Mouse (Mus musculus) heart, adult 2 months (tissue): ENCODE data around the gene Hist1h2af. TPM values are rescaled to one million over a fixed set of nuclear protein-coding genes. Genes with fewer than 3 reads are reported as not detected.
"Not testable (repeated sequence)": the region's sequence is repeated elsewhere in the genome, so short reads cannot be mapped to it uniquely, and the experiment has no call there.

Source experiments
- DNase-seq, 2 experiments: peaks; one replicate each; pipeline ENCODE4 v3.0.0; 2021
- H3K27ac ChIP-seq: fragments of 200-600 bp; 2 replicates; pipeline ENCODE4 v1.8.1; 2022
- H3K27me3 ChIP-seq: fragments of 200-500 bp; 2 replicates; pipeline ENCODE4 v1.6.1; 2012; ENCODE audit warnings: mild to moderate bottlenecking, low read length, inconsistent platforms, mixed read lengths; ENCODE audit not compliant: control insufficient read depth, insufficient read depth
- H3K36me3 ChIP-seq: fragments of 200-500 bp; 2 replicates; pipeline ENCODE4 v1.6.1; 2012; ENCODE audit warnings: low read length, inconsistent platforms; ENCODE audit not compliant: control insufficient read depth, insufficient read depth
- H3K4me1 ChIP-seq: fragments of 200-500 bp; 2 replicates; pipeline ENCODE4 v1.6.1; 2011; ENCODE audit warnings: low read length; ENCODE audit not compliant: control insufficient read depth, insufficient read depth
- H3K4me3 ChIP-seq: fragments of 200-600 bp; 2 replicates; pipeline ENCODE4 v1.8.1; 2022
- H3K79me2 ChIP-seq: fragments of 200-500 bp; replicated peaks from 2 replicates; pipeline ENCODE4 v1.6.1; 2012; ENCODE audit warnings: mild to moderate bottlenecking, inconsistent platforms, low read length, moderate library complexity, mixed read lengths; ENCODE audit not compliant: control insufficient read depth, insufficient read depth
- H3K9ac ChIP-seq: fragments of 200-500 bp; 2 replicates; pipeline ENCODE4 v1.6.1; 2012; ENCODE audit warnings: low read depth, mild to moderate bottlenecking, control low read depth, inconsistent platforms, low read length, mixed read lengths
- CTCF ChIP-seq: fragments of 200-600 bp; IDR thresholded peaks from 2 replicates; pipeline ENCODE4 v1.8.1; 2022; ENCODE audit warnings: antibody characterized with exemption, mild to moderate bottlenecking, moderate library complexity
- EP300 ChIP-seq: fragments of 200-500 bp; IDR thresholded peaks from 2 replicates; pipeline ENCODE4 v1.6.1; 2011; ENCODE audit warnings: low read depth, low read length, control low read depth; ENCODE audit not compliant: insufficient read depth
- POLR2A ChIP-seq: fragments of 200-500 bp; IDR thresholded peaks from 2 replicates; pipeline ENCODE4 v1.6.1; 2011; ENCODE audit warnings: mild to moderate bottlenecking, low read depth, low read length, control low read depth; ENCODE audit not compliant: insufficient read depth
- WGBS: fragments of 180-500 bp; shearing (Covaris S2); methylation state at CpG from one replicate; pipeline ENCODE4 v1.1.7; 2018; 5-methylcytosine and 5-hydroxymethylcytosine counted together
- intact Hi-C: fragments of 180-260 bp; cut with DNase I; formaldehyde crosslinking; loops from one replicate; pipeline ENCODE4 v1.15.1; 2025
- polyA plus RNA-seq: library from polyadenylated mRNA; depleted of rRNA; stranded (reverse); fragments of >200 nt; gene quantifications from 2 replicates; pipeline ENCODE4 v1.2.3, GENCODE M21; 2012
- total RNA-seq, 2 experiments: library from RNA; stranded (reverse); gene quantifications; 2 replicates each; pipeline ENCODE4 v1.2.3; 2021

Hist1h2af gene
- total and polyA plus RNA-seq, 3 experiments, result 2.0 to 9.8 (median 4.4) TPM

DNA sequence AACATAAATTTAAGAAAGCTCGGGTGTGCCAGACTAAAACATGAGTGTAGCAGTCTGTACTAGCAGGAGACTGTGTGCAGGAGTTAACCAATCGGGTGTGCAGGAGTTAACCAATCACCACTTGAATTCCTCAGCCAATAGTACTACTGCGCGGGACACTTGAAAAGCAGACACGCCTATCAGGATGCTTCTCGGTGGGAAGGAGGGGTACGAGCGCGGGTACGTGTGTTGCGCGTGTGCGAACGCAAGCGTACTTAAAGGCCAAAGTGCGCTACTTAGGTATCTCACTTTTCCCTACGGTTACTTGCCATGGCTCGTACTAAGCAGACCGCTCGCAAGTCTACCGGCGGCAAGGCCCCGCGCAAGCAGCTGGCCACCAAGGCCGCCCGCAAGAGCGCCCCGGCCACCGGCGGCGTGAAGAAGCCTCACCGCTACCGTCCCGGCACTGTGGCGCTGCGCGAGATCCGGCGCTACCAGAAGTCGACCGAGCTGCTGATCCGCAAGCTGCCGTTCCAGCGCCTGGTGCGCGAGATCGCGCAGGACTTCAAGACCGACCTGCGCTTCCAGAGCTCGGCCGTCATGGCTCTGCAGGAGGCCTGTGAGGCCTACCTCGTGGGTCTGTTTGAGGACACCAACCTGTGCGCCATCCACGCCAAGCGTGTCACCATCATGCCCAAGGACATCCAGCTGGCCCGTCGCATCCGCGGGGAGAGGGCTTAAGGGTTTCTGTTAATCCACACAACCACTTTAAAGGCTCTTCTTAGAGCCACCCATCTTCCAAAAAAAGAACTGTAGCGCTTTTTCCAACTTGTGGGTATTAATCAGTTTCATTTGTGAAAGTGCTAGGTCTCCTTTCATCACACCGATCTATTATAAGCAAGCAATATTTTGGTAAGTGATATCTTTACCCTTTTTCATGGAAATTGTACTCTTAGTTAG is 1.7 kb downstream of the Hist1h2af start, which contains the start of gene Hist1h3g:
Gene Hist1h3g, plus strand, starts transcription at position 286 of the 939 bp plus-strand sequence.
- H3K27ac ChIP-seq, H3K9ac ChIP-seq, H3K27me3 ChIP-seq, H3K4me1 ChIP-seq, H3K79me2 ChIP-seq, intact Hi-C loops: not testable (repeated sequence)
- TF ChIP-seq POLR2A (peak; percentile 22; the same call in 1 of the 2 replicates), EP300 (0 out of 2 replicates have a peak, but pooled peaks have one; percentile 48), CTCF (peak; percentile 35)
- H3K36me3 ChIP-seq, result peaks cover 14% of the 10 kb centered on the region
- peak; percentile 85 to 86 for DNase-seq
- H3K4me3 ChIP-seq, result peak within 1 kb of the TSS; percentile 51
- WGBS, result 2% methylated on average over 48 of the region's 62 CpGs

DNA sequence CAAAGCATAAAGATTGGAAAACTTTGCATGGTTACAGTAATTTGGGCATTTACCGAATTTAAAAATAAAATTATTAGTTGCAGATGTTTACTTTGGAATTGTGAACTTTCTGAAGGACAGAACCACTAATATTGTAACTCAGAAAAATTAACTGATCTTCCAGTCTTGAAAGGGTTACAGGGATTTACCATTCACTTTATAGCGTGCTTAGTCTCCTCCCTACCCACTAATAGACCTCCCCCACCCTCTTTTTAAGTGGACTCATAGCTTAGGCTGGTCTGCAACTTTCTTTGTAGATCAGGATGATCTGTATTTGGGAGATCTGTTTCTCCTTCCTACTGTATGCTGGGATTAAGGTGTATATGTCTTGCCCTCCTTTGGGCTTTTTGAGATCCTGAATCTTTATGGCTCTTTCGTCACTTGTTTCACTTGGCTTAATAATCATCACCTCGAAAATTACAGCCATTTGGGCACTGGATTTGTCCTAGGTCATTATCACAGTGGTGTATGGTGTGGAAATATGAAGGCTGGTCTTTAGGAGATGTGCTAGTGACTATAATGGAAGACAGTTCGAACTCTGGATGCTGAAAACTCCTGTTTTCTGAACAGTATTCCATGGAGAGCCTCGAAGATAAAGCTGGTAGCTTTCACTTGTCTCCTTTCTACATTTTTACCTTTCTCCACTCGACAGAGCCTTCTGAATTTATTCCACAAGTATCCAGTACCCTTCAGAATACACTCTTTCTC is 2.5 kb downstream of the Hist1h2af start:
- H3K9ac ChIP-seq, result no peak overlapping the region
- WGBS, result 33% methylated on average over 7 of the region's 7 CpGs
- H3K27me3 ChIP-seq, result no peaks in the 10 kb centered on the region
- no peak for DNase-seq
- peaks cover 14% of the 10 kb centered on the region for H3K36me3 ChIP-seq
- H3K79me2 ChIP-seq, result no peaks in the 10 kb centered on the region
- intact Hi-C loops, result no loop called here
- TF ChIP-seq EP300, result no peak
- no peak for TF ChIP-seq CTCF
- no peak for TF ChIP-seq POLR2A
- H3K4me3 ChIP-seq, result no peak overlapping the region
- H3K27ac ChIP-seq, result no peak overlapping the region
- peaks cover 4% of the 10 kb centered on the region for H3K4me1 ChIP-seq

DNA sequence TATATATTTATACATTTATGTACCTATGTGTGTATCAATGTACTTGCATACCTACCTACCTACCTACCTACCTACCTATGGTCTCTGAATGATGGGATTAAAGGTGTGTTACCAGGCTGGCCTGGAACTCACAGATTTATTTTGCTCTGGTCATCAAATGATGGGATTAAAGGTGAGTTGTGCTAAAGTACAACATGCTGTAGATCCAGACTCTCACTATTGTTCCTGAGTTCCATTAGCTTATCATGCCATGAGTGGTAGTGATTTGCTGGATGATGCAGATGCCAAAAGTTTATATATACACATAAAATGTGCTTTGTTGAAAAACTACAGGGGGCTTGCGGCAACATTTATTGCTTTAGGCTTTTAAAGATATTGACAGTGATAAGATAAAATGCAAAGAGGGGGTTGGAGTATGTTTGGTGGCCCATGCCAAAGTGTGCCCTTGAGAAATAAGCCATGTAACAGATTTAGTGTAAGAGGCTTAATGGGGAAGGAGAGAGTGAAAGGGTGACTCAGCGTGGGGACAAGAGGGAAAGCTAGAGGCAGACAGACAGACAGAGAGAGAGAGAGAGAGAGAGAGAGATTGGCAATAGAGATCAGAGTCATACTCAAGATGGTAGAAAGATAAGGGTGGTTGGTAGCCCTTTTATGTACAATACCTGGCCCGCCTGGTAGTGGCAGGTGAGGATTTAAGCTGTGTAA is 3.5 kb downstream of the Hist1h2af start:
- H3K4me3 ChIP-seq, result no peak overlapping the region
- no peaks in the 10 kb centered on the region for H3K27me3 ChIP-seq
- H3K4me1 ChIP-seq, result peaks cover 4% of the 10 kb centered on the region
- no peaks in the 10 kb centered on the region for H3K79me2 ChIP-seq
- intact Hi-C loops, result no loop called here
- no peak overlapping the region for H3K9ac ChIP-seq
- no peak for TF ChIP-seq CTCF
- no peak for TF ChIP-seq EP300
- no peak for TF ChIP-seq POLR2A
- DNase-seq, result no peak
- H3K36me3 ChIP-seq, result peaks cover 13% of the 10 kb centered on the region
- 88% methylated on average over 3 of the region's 3 CpGs for WGBS
- no peak overlapping the region for H3K27ac ChIP-seq

DNA sequence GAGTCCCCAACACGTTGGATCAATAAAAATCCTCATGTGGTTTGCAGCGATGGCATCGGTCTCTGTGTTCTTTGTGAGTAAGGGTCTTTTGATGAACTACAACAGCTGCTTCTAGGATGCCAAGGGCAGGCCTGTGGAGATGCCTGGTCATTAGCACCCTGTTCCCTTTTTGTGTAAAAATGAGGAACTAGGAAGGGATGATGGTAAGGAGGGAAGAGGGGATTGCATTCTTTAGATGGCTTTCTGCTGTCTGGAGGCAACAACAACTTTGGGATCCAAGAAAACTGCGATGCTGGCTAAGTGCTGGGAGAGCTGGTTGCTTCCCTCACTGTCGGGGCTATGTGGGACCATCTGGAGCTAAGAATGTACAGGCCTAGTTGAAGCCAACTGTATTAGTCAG is 4.5 kb downstream of the Hist1h2af start:
- peaks cover 7% of the 10 kb centered on the region for H3K36me3 ChIP-seq
- H3K4me3 ChIP-seq, result no peak overlapping the region
- no peak for DNase-seq
- WGBS, result 85% methylated on average over 5 of the region's 5 CpGs
- intact Hi-C loops, result no loop called here
- no peak overlapping the region for H3K9ac ChIP-seq
- no peaks in the 10 kb centered on the region; the same call in none of the 2 replicates for H3K4me1 ChIP-seq
- no peak for TF ChIP-seq CTCF
- TF ChIP-seq EP300, result no peak
- no peak for TF ChIP-seq POLR2A
- no peaks in the 10 kb centered on the region for H3K27me3 ChIP-seq
- no peak overlapping the region for H3K27ac ChIP-seq
- no peaks in the 10 kb centered on the region for H3K79me2 ChIP-seq

DNA sequence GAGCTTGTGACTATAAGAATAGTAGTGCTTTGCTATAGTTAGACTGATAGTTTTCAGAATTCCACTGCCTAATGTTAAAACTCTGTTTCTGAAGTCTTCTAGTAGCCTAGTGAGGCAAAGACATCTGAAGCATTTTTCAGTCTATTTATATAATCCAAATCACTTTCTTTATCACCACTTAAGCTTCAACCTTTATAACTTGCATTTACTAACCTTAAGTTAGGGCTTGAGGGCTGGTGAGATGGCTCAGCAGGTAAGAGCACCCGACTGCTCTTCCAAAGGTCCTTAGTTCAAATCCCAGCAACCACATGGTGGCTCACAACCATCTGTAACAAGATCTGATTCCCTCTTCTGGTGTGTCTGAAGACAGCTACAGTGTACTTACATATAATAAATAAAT is 6.1 kb downstream of the Hist1h2af start:
- H3K4me3 ChIP-seq, H3K79me2 ChIP-seq, H3K36me3 ChIP-seq, intact Hi-C loops, H3K27ac ChIP-seq, DNase-seq, H3K4me1 ChIP-seq, H3K27me3 ChIP-seq, H3K9ac ChIP-seq: not testable (repeated sequence)
- WGBS, result 76% methylated on average over 1 of the region's 1 CpGs
